Mouse (Mus musculus) forebrain, embryonic 11.5 days (tissue): Measurements from ENCODE around the gene Lama4. TPM values are rescaled to one million over a fixed set of nuclear protein-coding genes. Genes with fewer than 3 reads are reported as not detected.

Source experiments
- ATAC-seq: fragments of 200-750 bp; cut with Nextera tagmentation; replicated peaks from 2 replicates; pipeline ENCODE4 v1.8.0; 2017; ENCODE audit warnings: moderate TSS enrichment; ENCODE audit not compliant: low FRiP score
- DNase-seq: peaks from one replicate; pipeline ENCODE4 v3.0.0-alpha.2; 2017; ENCODE audit warnings: low spot score
- H3K27ac ChIP-seq: fragments of 300-500 bp; sonication (generic); 2 replicates; pipeline ENCODE4 v1.5.1; 2014; ENCODE audit warnings: low read depth, low read length
- H3K27me3 ChIP-seq: fragments of 300-500 bp; sonication (generic); 2 replicates; pipeline ENCODE4 v1.6.1; 2014; ENCODE audit warnings: mild to moderate bottlenecking, low read length, mixed read lengths; ENCODE audit not compliant: control insufficient read depth, insufficient read depth
- H3K36me3 ChIP-seq: fragments of 300-500 bp; sonication (generic); 2 replicates; pipeline ENCODE4 v1.6.1; 2014; ENCODE audit warnings: mild to moderate bottlenecking, low read length, moderate library complexity, mixed read lengths; ENCODE audit not compliant: control insufficient read depth, insufficient read depth
- H3K4me1 ChIP-seq: fragments of 300-500 bp; sonication (generic); replicated peaks from 2 replicates; pipeline ENCODE4 v1.6.1; 2014; ENCODE audit warnings: low read length, mixed read lengths; ENCODE audit not compliant: control insufficient read depth, insufficient read depth
- H3K4me2 ChIP-seq: fragments of 300-500 bp; sonication (generic); 2 replicates; pipeline ENCODE4 v1.6.1; 2014; ENCODE audit warnings: low read depth, mild to moderate bottlenecking, low read length, moderate library complexity, mixed read lengths; ENCODE audit not compliant: severe bottlenecking
- H3K4me3 ChIP-seq: fragments of 300-500 bp; sonication (generic); 2 replicates; pipeline ENCODE4 v1.5.1; 2014; ENCODE audit warnings: low read depth, low read length
- H3K9ac ChIP-seq: fragments of 300-500 bp; sonication (generic); 2 replicates; pipeline ENCODE4 v1.6.1; 2014; ENCODE audit warnings: low read length
- H3K9me3 ChIP-seq: fragments of 300-500 bp; sonication (generic); 2 replicates; pipeline ENCODE4 v1.6.1; 2016; ENCODE audit warnings: low read length, mixed read lengths; ENCODE audit not compliant: control insufficient read depth
- WGBS: fragments of 180-500 bp; shearing (Covaris S2); extraction: QIAGEN DNeasy Blood & Tissue Kit; methylation state at CpG from one replicate; pipeline ENCODE4 v1.1.7; 2014; 5-methylcytosine and 5-hydroxymethylcytosine counted together
- polyA plus RNA-seq: library from polyadenylated mRNA; unstranded; fragments of >200 nt; fragmentation: Nextera tagmentation; extraction: Ambion mirVana; gene quantifications from 2 replicates; pipeline ENCODE4 v1.2.1, GENCODE M21; 2014

Gene Lama4
- polyA plus RNA-seq, 1 experiment from 2014 or later = 16.5 TPM

GRCm38 (mm10) chr10:38984358-38985075 lies 19.2 kb downstream of the Lama4 start:
- no peak overlapping the region for H3K27ac ChIP-seq
- H3K4me2 ChIP-seq = no peak overlapping the region
- no peak overlapping the region for H3K4me3 ChIP-seq
- no peaks in the 10 kb centered on the region for H3K9me3 ChIP-seq
- no peaks in the 10 kb centered on the region for H3K4me1 ChIP-seq
- no peak overlapping the region for H3K9ac ChIP-seq
- 73% methylated on average over 4 of the region's 4 CpGs for WGBS
- H3K36me3 ChIP-seq = no peaks in the 10 kb centered on the region
- DNase-seq (no peak), ATAC-seq (no peak)
- no peaks in the 10 kb centered on the region for H3K27me3 ChIP-seq

GRCm38 (mm10) chr10:38986053-38986452 lies 20.7 kb downstream of the Lama4 start:
- Histone ChIP-seq H3K36me3 (no peaks in the 10 kb centered on the region), H3K4me2 (no peak overlapping the region), H3K9me3 (no peaks in the 10 kb centered on the region), H3K4me3 (no peak overlapping the region), H3K27me3 (no peaks in the 10 kb centered on the region), H3K9ac (no peak overlapping the region), H3K27ac (no peak overlapping the region), H3K4me1 (no peaks in the 10 kb centered on the region)
- DNase-seq (no peak), ATAC-seq (no peak)
- 74% methylated on average over 3 of the region's 3 CpGs for WGBS

GRCm38 (mm10) chr10:38992827-38993226 lies 27.5 kb downstream of the Lama4 start:
- H3K4me2 ChIP-seq = no peak overlapping the region
- H3K9ac ChIP-seq = no peak overlapping the region
- no peak overlapping the region for H3K27ac ChIP-seq
- no peak overlapping the region for H3K4me3 ChIP-seq
- ATAC-seq (no peak), DNase-seq (no peak)
- WGBS = 91% methylated on average over 1 of the region's 1 CpGs
- no peaks in the 10 kb centered on the region for H3K9me3 ChIP-seq
- H3K4me1 ChIP-seq = no peaks in the 10 kb centered on the region
- no peaks in the 10 kb centered on the region for H3K36me3 ChIP-seq
- H3K27me3 ChIP-seq = no peaks in the 10 kb centered on the region

GRCm38 (mm10) chr10:38993632-38994424 lies 28.5 kb downstream of the Lama4 start:
- no peak overlapping the region for H3K4me2 ChIP-seq
- H3K9ac ChIP-seq = no peak overlapping the region
- no peaks in the 10 kb centered on the region for H3K9me3 ChIP-seq
- ATAC-seq (no peak), DNase-seq (no peak)
- WGBS = 84% methylated on average over 2 of the region's 2 CpGs
- no peak overlapping the region for H3K27ac ChIP-seq
- H3K36me3 ChIP-seq = no peaks in the 10 kb centered on the region
- no peaks in the 10 kb centered on the region for H3K27me3 ChIP-seq
- no peak overlapping the region for H3K4me3 ChIP-seq
- H3K4me1 ChIP-seq = no peaks in the 10 kb centered on the region

DNA sequence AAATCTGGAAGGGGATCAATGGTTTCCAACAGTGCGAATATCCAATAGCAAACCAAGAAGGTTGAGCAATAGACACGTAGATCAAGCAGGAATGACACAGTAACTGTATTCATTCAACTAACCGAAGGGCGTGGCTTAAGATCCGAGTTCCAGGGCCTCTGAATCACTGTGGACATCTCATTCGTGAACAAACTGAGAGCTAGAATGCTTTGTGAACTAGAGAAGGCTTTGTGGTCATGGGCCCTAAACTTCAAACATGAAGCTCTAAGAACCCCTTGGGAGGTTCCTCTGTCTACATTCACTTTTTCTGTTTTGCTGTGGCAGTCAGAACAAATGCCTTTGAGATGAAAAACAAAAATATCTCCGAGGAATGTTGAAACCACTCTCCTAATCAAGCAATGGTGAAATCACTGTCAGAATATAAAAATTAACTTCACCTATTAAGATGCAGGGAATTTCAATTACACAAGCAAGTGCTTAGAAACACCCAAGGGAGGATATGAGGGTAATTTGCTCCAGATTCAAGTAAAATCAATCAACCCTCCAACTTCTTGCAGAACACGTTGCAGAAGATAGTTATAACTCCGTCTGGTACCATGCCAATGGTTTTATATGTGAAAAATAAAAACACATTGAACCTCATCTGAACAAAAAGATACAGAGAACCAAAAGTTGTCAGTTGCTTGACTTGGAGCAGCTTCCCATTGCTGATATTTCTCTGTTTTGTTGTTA lies 29.6 kb downstream of the Lama4 start:
- Histone ChIP-seq H3K36me3 (no peaks in the 10 kb centered on the region), H3K4me3 (no peak overlapping the region), H3K9me3 (no peaks in the 10 kb centered on the region), H3K27me3 (no peaks in the 10 kb centered on the region), H3K27ac (no peak overlapping the region), H3K4me2 (no peak overlapping the region), H3K4me1 (no peaks in the 10 kb centered on the region), H3K9ac (no peak overlapping the region)
- no peak for DNase-seq
- WGBS = 87% methylated on average over 9 of the region's 9 CpGs
- ATAC-seq = no peak

DNA sequence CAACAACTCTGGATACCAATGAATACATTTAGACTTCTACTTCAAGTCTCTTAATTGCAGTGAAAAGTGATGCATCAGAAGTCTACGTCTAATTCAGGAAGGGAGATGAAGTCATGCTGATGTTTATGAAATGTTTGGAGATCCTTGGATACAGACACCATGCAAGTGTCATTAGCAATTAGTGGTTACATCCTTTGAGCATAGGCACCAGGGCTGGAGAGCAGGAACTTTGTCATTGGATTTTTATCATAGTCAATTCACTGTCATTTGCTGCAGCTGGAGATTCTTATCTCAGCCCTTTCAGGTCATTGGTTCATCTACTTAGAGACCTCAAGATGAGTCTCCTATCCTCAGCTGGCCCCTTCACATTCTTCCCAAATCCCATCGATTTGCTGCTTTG lies 30.6 kb downstream of the Lama4 start:
- Histone ChIP-seq H3K27ac (no peak overlapping the region), H3K9ac (no peak overlapping the region), H3K9me3 (no peaks in the 10 kb centered on the region), H3K36me3 (no peaks in the 10 kb centered on the region), H3K4me3 (no peak overlapping the region), H3K4me1 (no peaks in the 10 kb centered on the region), H3K4me2 (no peak overlapping the region), H3K27me3 (no peaks in the 10 kb centered on the region)
- 89% methylated on average over 2 of the region's 2 CpGs for WGBS
- ATAC-seq (no peak), DNase-seq (no peak)

- Histone ChIP-seq H3K9ac (no peak overlapping the region), H3K27ac (no peak overlapping the region), H3K4me1 (no peaks in the 10 kb centered on the region), H3K36me3 (no peaks in the 10 kb centered on the region), H3K9me3 (no peaks in the 10 kb centered on the region), H3K4me2 (no peak overlapping the region), H3K27me3 (no peaks in the 10 kb centered on the region), H3K4me3 (no peak overlapping the region)
- WGBS = 93% methylated on average over 4 of the region's 4 CpGs
- no peak for DNase-seq
- no peak for ATAC-seq
Measured at GRCm38 (mm10) chr10:39000951-39001350, 35.6 kb downstream of the Lama4 start.

- Histone ChIP-seq H3K4me2 (no peak overlapping the region), H3K36me3 (no peaks in the 10 kb centered on the region), H3K27me3 (no peaks in the 10 kb centered on the region), H3K9me3 (no peaks in the 10 kb centered on the region), H3K9ac (no peak overlapping the region), H3K27ac (no peak overlapping the region), H3K4me1 (no peaks in the 10 kb centered on the region), H3K4me3 (no peak overlapping the region)
- ATAC-seq (no peak), DNase-seq (no peak)
- 76% methylated on average over 2 of the region's 2 CpGs for WGBS
Measured at GRCm38 (mm10) chr10:39002521-39002920, 37.2 kb downstream of the Lama4 start.
